Mouse (Mus musculus) small intestine, adult 2 months (tissue): ENCODE measurements around the gene Nkain2.

ENCODE experiments used
- CTCF ChIP-seq: fragments of 200-500 bp; IDR thresholded peaks from 2 replicates; pipeline ENCODE4 v1.5.1; 2012; ENCODE audit warnings: low read depth, mild to moderate bottlenecking, control low read depth, inconsistent platforms, low read length, moderate library complexity, mixed read lengths; ENCODE audit not compliant: insufficient replicate concordance, insufficient read length; ENCODE audit errors: extremely low read depth
- POLR2A ChIP-seq: fragments of 200-500 bp; IDR thresholded peaks from 2 replicates; pipeline ENCODE4 v1.6.1; 2012; ENCODE audit warnings: low read depth, mild to moderate bottlenecking, control low read depth, inconsistent platforms, low read length, moderate library complexity

DNA sequence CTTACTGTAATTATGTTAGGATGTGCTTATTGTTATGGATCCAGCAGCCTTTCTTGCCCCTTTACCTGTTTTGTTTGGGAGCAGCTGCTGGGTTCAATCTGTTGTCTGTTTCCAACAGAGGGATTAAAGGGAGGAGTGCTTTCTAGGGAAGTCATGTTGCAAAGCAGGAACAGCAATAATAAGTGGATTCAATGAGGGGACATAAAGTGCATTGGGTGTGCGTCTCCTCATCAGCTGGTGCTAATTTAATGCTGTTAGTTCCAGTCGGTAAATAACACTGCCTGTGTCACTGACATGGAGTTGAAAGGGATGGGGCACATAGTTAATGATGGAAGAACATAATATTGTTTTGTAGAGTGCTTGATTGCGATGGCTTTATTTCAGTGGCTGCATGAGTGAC, 982.8 kb downstream of the Nkain2 start:
- TF ChIP-seq CTCF (no peak), POLR2A (no peak)
